Mouse (Mus musculus): ENCODE measurements at regions not wholly inside any gene's neighbourhood (a gene's known extent, or its start where the extent isn't known, plus 50 kb on each side); places are given as distances from the start of the nearest gene placed in this dataset.

- no peak for TF ChIP-seq POLR2A (IDR thresholded peaks at IDR 0.05; ENCODE audit: control insufficient read depth in 1 of 2, insufficient read depth in 1 of 2, low read depth in 1 of 2, low read length in 2 of 2, poor library complexity in 1 of 2)
- no peak for TF ChIP-seq HCFC1 (IDR thresholded peaks at IDR 0.05; ENCODE audit: low read depth, low read length)
- no peak for TF ChIP-seq RAD21 (IDR thresholded peaks at IDR 0.05; ENCODE audit: low read depth, low read length)
- no peak for TF ChIP-seq MXI1 (IDR thresholded peaks at IDR 0.05; ENCODE audit: low read depth, low read length)
- no peak for TF ChIP-seq MAX (IDR thresholded peaks at IDR 0.05; ENCODE audit: low read length)
- TF ChIP-seq CTCF (IDR thresholded peaks at IDR 0.05 in 2 of 3, conservative IDR thresholded peaks at IDR 0.05 in 1 of 3; ENCODE audit: control insufficient read depth in 1 of 3, insufficient read depth in 1 of 3, low read depth in 2 of 3, low read length in 3 of 3, poor library complexity in 1 of 3, severe bottlenecking in 1 of 3) = no peak
These were observed 102.9 kb upstream of the Sema3a start for GRCm38 (mm10) chr5:13022270-13022669.

Measured in MEL (cell line).